Mouse (Mus musculus) heart, embryonic 14.5 days (tissue): ENCODE results near the gene Sh3bgr. TPM values are rescaled to one million over a fixed set of nuclear protein-coding genes. Genes with fewer than 3 reads are reported as not detected.
A peak's percentile ranks its signal among the peaks of the same experiment; 100 is the strongest.

Source experiments
- ATAC-seq: fragments of 200-750 bp; cut with Nextera tagmentation; 2 replicates; pipeline ENCODE4 v1.8.0; 2017; ENCODE audit warnings: low read depth, moderate TSS enrichment; ENCODE audit not compliant: insufficient number of reproducible peaks, insufficient read depth, low FRiP score
- H3K27ac ChIP-seq, 2 experiments: fragments of 200-500 bp in 1 of 2; fragments of 300-500 bp in 1 of 2; sonication (generic) in 1 of 2; replicated peaks in 1 of 2; 2 replicates each; pipeline ENCODE4 v1.5.1; 2012 to 2014; ENCODE audit warnings: low read depth in 2 of 2, low read length in 2 of 2, control low read depth in 1 of 2, mild to moderate bottlenecking in 1 of 2, mixed read lengths in 1 of 2; ENCODE audit not compliant: control insufficient read depth in 1 of 2, insufficient read depth in 1 of 2
- H3K27me3 ChIP-seq: fragments of 300-500 bp; sonication (generic); 2 replicates; pipeline ENCODE4 v1.6.1; 2014; ENCODE audit warnings: mild to moderate bottlenecking, low read length, control low read depth; ENCODE audit not compliant: control insufficient read depth, insufficient read depth
- H3K36me3 ChIP-seq: fragments of 300-500 bp; sonication (generic); 2 replicates; pipeline ENCODE4 v1.6.1; 2014; ENCODE audit warnings: mild to moderate bottlenecking, control low read depth, low read length, mixed read lengths; ENCODE audit not compliant: control insufficient read depth, insufficient read depth
- H3K4me1 ChIP-seq, 2 experiments: fragments of 200-500 bp in 1 of 2; fragments of 300-500 bp in 1 of 2; sonication (generic) in 1 of 2; 2 replicates each; pipeline ENCODE4 v1.6.1; 2012 to 2014; ENCODE audit warnings: low read length in 2 of 2, control low read depth in 1 of 2, mixed read lengths in 1 of 2; ENCODE audit not compliant: control insufficient read depth in 2 of 2, insufficient read depth in 2 of 2
- H3K4me2 ChIP-seq: fragments of 300-500 bp; sonication (generic); 2 replicates; pipeline ENCODE4 v1.6.1; 2014; ENCODE audit warnings: mild to moderate bottlenecking, low read length
- H3K4me3 ChIP-seq, 2 experiments: fragments of 200-500 bp in 1 of 2; fragments of 300-500 bp in 1 of 2; sonication (generic) in 1 of 2; 2 replicates each; pipeline ENCODE4 v1.5.1; 2012 to 2014; ENCODE audit warnings: low read length in 2 of 2, mild to moderate bottlenecking in 2 of 2, control low read depth in 1 of 2, low read depth in 1 of 2, moderate library complexity in 1 of 2; ENCODE audit not compliant: control insufficient read depth in 1 of 2, insufficient read depth in 1 of 2
- H3K9ac ChIP-seq: fragments of 300-500 bp; sonication (generic); 2 replicates; pipeline ENCODE4 v1.6.1; 2014; ENCODE audit warnings: mild to moderate bottlenecking, low read length
- H3K9me3 ChIP-seq: fragments of 300-500 bp; sonication (generic); 2 replicates; pipeline ENCODE4 v1.6.1; 2016; ENCODE audit warnings: low read length, control low read depth; ENCODE audit not compliant: control insufficient read depth
- WGBS: fragments of 180-500 bp; shearing (Covaris S2); extraction: QIAGEN DNeasy Blood & Tissue Kit; methylation state at CpG from one replicate; pipeline ENCODE4 v1.1.7; 2014; 5-methylcytosine and 5-hydroxymethylcytosine counted together
- polyA plus RNA-seq: library from polyadenylated mRNA; unstranded; fragments of >200 nt; fragmentation: Nextera tagmentation; extraction: Ambion mirVana; gene quantifications from 2 replicates; pipeline ENCODE4 v1.2.1, GENCODE M21; 2014

Gene Sh3bgr
- polyA plus RNA-seq = 487 and 508 TPM in 2 replicates

DNA sequence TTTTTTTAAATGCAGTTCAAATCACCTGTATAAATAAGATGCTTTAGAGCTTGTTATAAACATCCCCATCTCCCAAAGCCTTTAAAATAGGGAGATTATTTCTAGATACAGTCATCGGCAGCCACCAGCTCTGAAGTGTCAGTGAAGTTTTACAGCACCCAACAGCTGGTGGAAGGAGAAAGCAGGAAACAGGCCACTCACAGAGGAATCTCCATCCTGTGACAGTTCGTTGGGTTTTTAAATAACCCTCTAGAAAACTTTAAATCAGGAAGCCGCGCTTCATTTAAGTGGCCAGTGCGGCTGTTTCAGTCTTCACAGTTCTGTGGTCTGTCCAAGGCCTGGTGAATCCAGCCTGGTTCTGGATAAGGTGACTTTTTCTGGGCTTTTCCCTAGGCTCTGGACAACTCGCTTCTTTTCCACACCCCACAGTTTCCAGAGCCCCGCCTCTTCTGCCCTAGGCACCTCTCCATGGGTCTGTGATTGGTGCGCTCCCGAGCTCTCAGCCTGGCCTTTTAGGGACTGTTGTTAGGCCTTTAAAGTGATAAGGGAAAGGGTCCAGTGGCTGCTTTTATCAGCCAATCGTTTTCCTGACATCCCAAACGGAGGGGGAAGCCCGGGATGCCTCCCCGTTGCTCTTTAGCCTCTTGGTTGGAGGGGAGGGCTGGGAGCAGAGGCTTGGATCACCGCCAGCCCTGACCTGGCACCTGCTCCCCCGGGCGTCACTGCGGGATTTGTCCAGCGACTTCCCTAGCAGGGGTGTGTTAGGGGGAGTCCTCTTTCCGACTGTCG is at the start of gene Sh3bgr:
Sh3bgr (plus strand) TSS at position 538 of the 789 bp plus-strand sequence.
- Histone ChIP-seq H3K9ac (peak within 1 kb of the TSS; percentile 79), H3K4me1 (peaks cover 6 to 18% of the 10 kb centered on the region in 2 experiments), H3K27me3 (no peaks in the 10 kb centered on the region), H3K4me3 (peak within 1 kb of the TSS; percentile 44 to 84), H3K4me2 (peak within 1 kb of the TSS; percentile 76), H3K27ac (peak within 1 kb of the TSS; percentile 96 to 100), H3K9me3 (no peaks in the 10 kb centered on the region), H3K36me3 (no peaks in the 10 kb centered on the region)
- ATAC-seq = peak; percentile 96
- under 1% methylated on average over 20 of the region's 20 CpGs for WGBS

DNA sequence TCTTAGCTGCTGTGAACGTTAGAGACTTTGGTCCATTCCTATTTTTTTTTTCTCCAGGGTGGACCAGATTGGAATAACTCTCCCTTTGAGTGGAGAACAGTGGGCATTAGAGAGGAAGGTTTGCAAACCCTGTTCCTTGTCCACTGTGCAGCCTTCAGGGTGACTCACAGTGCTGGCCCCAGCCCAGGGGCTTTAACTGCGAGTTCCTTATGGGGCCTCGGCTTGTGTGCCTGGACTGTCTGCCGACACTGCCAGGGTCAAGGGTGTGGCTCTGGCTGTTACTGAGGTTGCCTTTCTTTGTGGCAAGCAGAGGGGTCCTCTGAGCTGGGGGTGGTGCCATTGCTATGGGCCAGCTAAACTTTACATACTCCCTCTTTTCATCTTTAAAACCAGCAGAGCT is 49.3 kb upstream of the Sh3bgr start:
- 28% methylated on average over 4 of the region's 4 CpGs for WGBS
- no peak for ATAC-seq
- Histone ChIP-seq H3K27me3 (no peaks in the 10 kb centered on the region), H3K4me2 (no peak overlapping the region), H3K9me3 (no peaks in the 10 kb centered on the region), H3K36me3 (peaks cover 41% of the 10 kb centered on the region), H3K27ac (peak overlapping the region; percentile 18 to 42; a peak in 3 of 4 replicates), H3K9ac (peak overlapping the region; percentile 30; the same call in 1 of the 2 replicates), H3K4me3 (no peak overlapping the region), H3K4me1 (peaks cover 26 to 44% of the 10 kb centered on the region in 2 experiments)

DNA sequence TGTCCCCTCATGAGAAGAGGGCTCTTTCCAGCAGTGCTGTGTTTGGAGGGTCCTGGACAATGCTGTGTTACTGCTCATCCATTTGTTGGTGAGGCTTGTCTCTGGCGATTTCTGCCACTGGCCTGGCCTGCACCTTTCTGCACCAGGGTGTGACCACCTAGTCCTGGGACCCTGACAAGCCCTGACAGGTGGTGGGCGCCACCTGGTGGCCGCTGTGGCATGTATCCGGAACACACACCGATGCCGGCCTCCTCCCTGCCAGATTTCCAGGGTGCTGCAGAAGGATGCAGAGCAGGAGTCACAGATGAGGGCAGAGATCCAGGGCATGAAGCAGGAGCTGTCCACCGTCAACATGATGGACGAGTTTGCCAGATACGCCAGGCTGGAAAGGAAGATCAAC is 48.7 kb upstream of the Sh3bgr start:
- peaks cover 25 to 39% of the 10 kb centered on the region in 2 experiments for H3K4me1 ChIP-seq
- peaks cover 45% of the 10 kb centered on the region for H3K36me3 ChIP-seq
- H3K27me3 ChIP-seq = no peaks in the 10 kb centered on the region
- 12% methylated on average over 9 of the region's 9 CpGs for WGBS
- no peak overlapping the region for H3K4me2 ChIP-seq
- no peaks in the 10 kb centered on the region for H3K9me3 ChIP-seq
- H3K9ac ChIP-seq = peak overlapping the region; percentile 30; the same call in 1 of the 2 replicates
- H3K4me3 ChIP-seq = no peak overlapping the region
- no peak for ATAC-seq
- peak overlapping the region; percentile 18 to 42; a peak in 3 of 4 replicates for H3K27ac ChIP-seq

DNA sequence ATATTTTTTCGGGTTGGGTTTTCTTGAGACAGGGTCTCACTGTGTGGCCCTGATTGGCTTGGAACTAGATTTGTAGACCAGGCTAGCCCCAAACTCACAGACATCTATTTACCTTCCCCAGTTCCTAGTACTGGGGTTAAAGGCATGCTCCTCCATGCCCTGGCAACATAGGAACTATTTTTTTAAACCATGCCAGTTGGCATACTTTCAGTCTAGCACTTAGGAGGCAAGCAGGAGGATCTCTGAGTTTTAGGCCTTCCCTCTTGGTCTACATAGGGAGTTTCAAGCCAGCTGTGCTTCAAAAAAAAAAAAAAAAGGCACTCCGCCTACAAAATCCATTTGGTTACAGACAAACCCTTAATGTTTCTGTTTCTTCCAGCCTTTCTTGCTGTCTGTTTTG is 45.8 kb upstream of the Sh3bgr start:
- no peak overlapping the region for H3K27ac ChIP-seq
- H3K4me1 ChIP-seq = peaks cover 12 to 32% of the 10 kb centered on the region in 2 experiments
- H3K4me2 ChIP-seq = no peak overlapping the region
- WGBS = 89% methylated on average over 2 of the region's 2 CpGs
- H3K9ac ChIP-seq = no peak overlapping the region; the same call in 1 of the 2 replicates
- ATAC-seq = no peak
- no peaks in the 10 kb centered on the region for H3K9me3 ChIP-seq
- H3K27me3 ChIP-seq = no peaks in the 10 kb centered on the region
- no peak overlapping the region for H3K4me3 ChIP-seq
- H3K36me3 ChIP-seq = peaks cover 45% of the 10 kb centered on the region

DNA sequence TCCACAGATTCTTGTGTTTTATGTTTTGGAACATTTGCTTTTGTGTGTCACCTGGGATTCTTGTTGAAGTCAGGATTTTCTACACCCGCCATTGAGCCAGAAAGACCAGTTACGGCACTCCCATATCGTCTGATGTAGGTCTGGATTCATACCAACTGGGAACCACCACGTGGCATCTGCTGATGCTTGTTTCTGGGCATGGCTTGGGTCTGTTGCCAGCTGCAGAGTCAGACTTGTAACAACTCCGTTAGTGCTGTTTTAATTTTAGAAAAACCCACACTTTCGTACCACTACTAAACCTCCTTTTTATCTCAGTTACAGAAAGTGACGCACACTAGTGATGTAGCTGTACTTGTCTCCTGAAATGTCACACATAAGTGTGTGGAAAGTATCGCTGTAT is 44.2 kb upstream of the Sh3bgr start:
- no peak for ATAC-seq
- no peak overlapping the region for H3K4me2 ChIP-seq
- WGBS = 91% methylated on average over 8 of the region's 8 CpGs

DNA sequence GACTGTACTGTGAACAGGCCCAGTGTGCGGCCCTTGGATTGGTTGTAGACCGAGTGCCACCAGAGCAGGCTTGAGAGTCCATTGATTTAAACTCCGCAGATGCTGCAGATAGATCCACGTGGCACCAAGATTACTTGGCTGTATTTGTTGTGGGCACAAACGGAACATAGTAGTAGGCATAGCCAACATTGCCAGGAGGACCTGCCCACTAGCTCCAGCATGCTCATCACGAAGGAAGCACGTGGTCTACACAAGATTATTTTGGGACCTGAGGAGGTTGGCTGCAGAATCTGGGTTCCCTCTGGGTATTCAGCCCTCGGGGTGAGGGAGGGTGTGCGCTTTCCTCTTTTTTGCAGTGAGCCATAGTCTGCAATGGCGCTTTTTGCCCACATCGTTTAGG is 43.1 kb upstream of the Sh3bgr start:
- ATAC-seq = no peak
- no peak overlapping the region for H3K4me3 ChIP-seq
- H3K4me1 ChIP-seq = peaks cover 9 to 17% of the 10 kb centered on the region in 2 experiments
- peaks cover 42% of the 10 kb centered on the region for H3K36me3 ChIP-seq
- no peaks in the 10 kb centered on the region for H3K27me3 ChIP-seq
- H3K9ac ChIP-seq = no peak overlapping the region
- 89% methylated on average over 11 of the region's 11 CpGs for WGBS
- H3K9me3 ChIP-seq = no peaks in the 10 kb centered on the region
- no peak overlapping the region for H3K27ac ChIP-seq
- no peak overlapping the region for H3K4me2 ChIP-seq

More for the DNA sequence above, 44.2 kb upstream of the Sh3bgr start:
- Histone ChIP-seq H3K9me3 (no peaks in the 10 kb centered on the region), H3K4me1 (peaks cover 12 to 21% of the 10 kb centered on the region in 2 experiments), H3K27me3 (no peaks in the 10 kb centered on the region), H3K9ac (no peak overlapping the region), H3K36me3 (peaks cover 45% of the 10 kb centered on the region), H3K4me3 (no peak overlapping the region), H3K27ac (no peak overlapping the region)

DNA sequence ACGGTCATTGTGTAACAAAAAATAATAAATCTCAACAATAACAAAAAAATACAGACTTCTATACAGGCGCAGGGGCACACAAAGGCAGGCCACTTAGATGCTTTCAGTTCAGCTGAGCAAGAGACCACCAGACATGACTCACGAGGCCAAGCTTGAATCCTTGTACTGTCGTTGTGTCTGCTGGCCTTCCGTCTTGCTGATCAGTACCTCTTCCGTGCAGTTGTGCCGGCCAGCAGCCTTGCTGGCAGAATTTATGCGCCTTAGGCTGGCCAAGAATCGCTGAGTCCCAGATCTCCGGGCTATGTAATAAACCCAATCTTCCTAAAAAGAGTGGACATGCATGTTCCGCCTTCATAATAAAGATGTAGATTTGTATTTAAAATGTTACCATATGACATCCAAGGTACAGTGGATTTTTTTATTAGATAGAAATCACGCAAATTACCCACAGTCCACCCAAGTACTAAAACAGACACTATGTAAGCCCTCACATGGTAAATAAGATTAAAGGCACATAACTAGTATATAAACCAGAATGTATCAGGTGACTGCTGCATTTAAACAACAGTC is 41.7 kb upstream of the Sh3bgr start:
- peak overlapping the region; percentile 88 to 92 for H3K27ac ChIP-seq
- ATAC-seq = no peak
- peak overlapping the region; percentile 99 for H3K4me2 ChIP-seq
- no peaks in the 10 kb centered on the region for H3K27me3 ChIP-seq
- H3K36me3 ChIP-seq = peaks cover 28% of the 10 kb centered on the region
- peaks cover 9 to 17% of the 10 kb centered on the region in 2 experiments for H3K4me1 ChIP-seq
- 44% methylated on average over 12 of the region's 12 CpGs for WGBS
- peak overlapping the region; percentile 94 for H3K9ac ChIP-seq
- H3K4me3 ChIP-seq = peak overlapping the region; percentile 64 to 71
- no peaks in the 10 kb centered on the region for H3K9me3 ChIP-seq
